8 mouse cellular contexts compared by ENCODE assay signal in the genomic region with DNA sequence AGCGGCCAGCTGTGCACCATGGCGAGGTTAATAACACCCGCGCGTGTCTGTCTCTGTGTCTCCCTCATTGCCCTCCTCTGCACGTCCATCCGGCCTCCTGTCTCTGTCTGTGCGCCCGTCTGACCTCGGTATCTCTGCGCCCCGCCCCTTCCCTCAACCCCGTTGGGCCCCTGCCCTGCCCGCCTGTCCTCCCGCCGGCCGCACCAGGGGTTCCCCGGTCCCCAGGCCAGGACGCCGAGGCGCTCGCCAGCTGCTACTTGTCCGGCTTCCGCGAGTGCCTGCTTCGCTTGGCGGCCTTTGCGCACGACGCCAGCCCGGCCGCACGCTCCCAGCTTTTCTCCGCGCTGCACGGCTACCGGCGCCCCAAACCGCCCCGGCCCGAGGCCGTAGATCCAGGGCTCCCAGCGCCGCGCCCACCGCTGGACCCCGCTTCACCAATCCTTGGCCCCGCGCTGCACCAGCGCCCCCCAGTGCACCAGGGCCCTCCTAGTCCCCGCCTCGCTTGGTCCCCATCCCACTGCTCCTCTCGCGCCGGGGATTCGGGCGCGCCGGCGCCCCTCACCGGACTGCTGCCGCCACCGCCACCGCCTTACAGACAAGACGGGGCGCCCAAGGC. TPM values are rescaled to one million over a fixed set of nuclear protein-coding genes. Genes with fewer than 3 reads are reported as not detected.
DNase-seq lines count a peak whose midpoint lies in the region; ATAC-seq and TF ChIP-seq lines count a peak whose summit lies in the region.

TSS of gene 9130213A22Rik (minus strand) at position 254 of the 616 bp plus-strand sequence.

- no peaks in the 10 kb centered on the region for H3K36me3 ChIP-seq in ES-E14 (ENCODE audit: control insufficient read depth, insufficient read depth, low read length, poor library complexity, severe bottlenecking)
- H3K36me3 ChIP-seq in forebrain, postnatal 0 days (ENCODE audit: insufficient read depth), result no peaks in the 10 kb centered on the region

- peak within 1 kb of the TSS; percentile 55 for H3K9ac ChIP-seq in ES-E14 (ENCODE audit: insufficient read depth, low read depth, low read length, poor library complexity, severe bottlenecking)
- H3K9ac ChIP-seq in forebrain, postnatal 0 days, result peak within 1 kb of the TSS; percentile 73

- H3K27ac ChIP-seq in ES-E14 (ENCODE audit: insufficient read depth, low read depth, low read length, poor library complexity, severe bottlenecking), result no peak within 1 kb of the TSS
- peak within 1 kb of the TSS; percentile 75 for H3K27ac ChIP-seq in forebrain, postnatal 0 days (ENCODE audit: low read depth, low read length)

- no peak for DNase-seq in ES-E14 (ENCODE audit: low read depth, low spot score)
- DNase-seq in cerebellum, adult 11-12 months, result peak; percentile 85
- DNase-seq in forebrain, postnatal 0 days, result peak; percentile 89
- DNase-seq in heart, postnatal 4 days, result peak; percentile 95
- peak; percentile 90 for DNase-seq in layer of hippocampus, adult 9-11 months
- DNase-seq in lung, postnatal 10 days, result peak; percentile 96
- DNase-seq in ovary, postnatal 36 days (ENCODE audit: low spot score), result peak; percentile 92
- DNase-seq in thymus, postnatal 36 days, result peak; percentile 83 to 86

- in situ Hi-C loops in ES-E14 (cut with MboI; ENCODE audit: low sequenced_read_pairs in 2 of 2, unreplicated experiment in 2 of 2), result no loop called here

- H3K4me2 ChIP-seq in forebrain, postnatal 0 days (ENCODE audit: low read depth), result peak within 1 kb of the TSS; percentile 96

- H3K27me3 ChIP-seq in forebrain, postnatal 0 days (ENCODE audit: insufficient read depth, low read length), result no peaks in the 10 kb centered on the region

- ATAC-seq in forebrain, postnatal 0 days, result peak; percentile 63

- H3K9me3 ChIP-seq in ES-E14 (ENCODE audit: control insufficient read depth, insufficient read depth, low read depth, low read length), result no peaks in the 10 kb centered on the region
- no peaks in the 10 kb centered on the region for H3K9me3 ChIP-seq in forebrain, postnatal 0 days (ENCODE audit: low read length)

- H3K4me1 ChIP-seq in ES-E14 (ENCODE audit: control insufficient read depth in 2 of 2, insufficient read depth in 2 of 2, low read length in 2 of 2, poor library complexity in 1 of 2), result peaks cover 0 to 8% of the 10 kb centered on the region in 2 experiments; a peak in 2 of 4 replicates
- H3K4me1 ChIP-seq in forebrain, postnatal 0 days (ENCODE audit: insufficient read depth), result peaks cover 18% of the 10 kb centered on the region

- TF ChIP-seq CTCF in forebrain, postnatal 0 days (IDR thresholded peaks at IDR 0.05; ENCODE audit: low read depth), result peak; percentile 79

- WGBS in forebrain, postnatal 0 days, result 1% methylated on average over 65 of the region's 66 CpGs

- H3K4me3 ChIP-seq in ES-E14 (ENCODE audit: insufficient read depth in 1 of 2, low read depth in 1 of 2, low read length in 2 of 2, poor library complexity in 1 of 2, severe bottlenecking in 1 of 2), result peak within 1 kb of the TSS; percentile 68 to 82
- H3K4me3 ChIP-seq in forebrain, postnatal 0 days (ENCODE audit: low read depth, low read length), result peak within 1 kb of the TSS; percentile 85

TF ChIP-seq in ES-E14, 5 proteins besides CTCF, POLR2A, EP300 and RAD21:
- TF ChIP-seq ZC3H11A (IDR thresholded peaks at IDR 0.05; ENCODE audit: borderline replicate concordance, low read depth, low read length) (no peak), HCFC1 (IDR thresholded peaks at IDR 0.05; ENCODE audit: borderline replicate concordance, insufficient read depth, low read length) (no peak), CHD2 (IDR thresholded peaks at IDR 0.05; ENCODE audit: low read depth, low read length) (no peak), ZNF384 (IDR thresholded peaks at IDR 0.05; ENCODE audit: low read depth, low read length) (no peak), MAFK (IDR thresholded peaks at IDR 0.05; ENCODE audit: insufficient read depth, low read depth, low read length) (no peak)

RNA-seq across cellular contexts. Expression of gene 9130213A22Rik, which starts in this region (rescaled TPM):
- total RNA-seq in ES-E14 (2012; rRNA removed), result not detected in 2 replicates
- total RNA-seq in forebrain, postnatal 0 days (2014; rRNA removed), result 0.23 and 0.62 TPM in 2 replicates
- polyA plus RNA-seq in forebrain, postnatal 0 days (2015; fragmentation: Nextera tagmentation; extraction: Ambion mirVana), result 0.58 and 0.69 TPM in 2 replicates
- total RNA-seq in heart, postnatal 4 days (2021), result under 1 TPM; 0.29 to 0.65 TPM

Comparison
In these comparisons a context has a peak if more than half of its experiments do, and no peak if none do; other contexts are left out.
1. Peak in DNase-seq, ATAC-seq, H3K4me3 ChIP-seq, H3K27ac ChIP-seq, H3K9ac ChIP-seq and H3K4me2 ChIP-seq in forebrain, postnatal 0 days; RNA of the gene not detected or under 1 TPM.
2. Peak in DNase-seq in heart, postnatal 4 days; RNA of the gene not detected or under 1 TPM.